Mouse (Mus musculus) heart, postnatal 14 days (tissue): ENCODE measurements around the gene Socs1. TPM values are rescaled to one million over a fixed set of nuclear protein-coding genes. Genes with fewer than 3 reads are reported as not detected.
"Not testable (repeated sequence)": the region's sequence is repeated elsewhere in the genome, so short reads cannot be mapped to it uniquely, and the experiment has no call there.

ENCODE experiments used
- DNase-seq, 2 experiments: peaks; one replicate each; pipeline ENCODE4 v3.0.0; 2021 to 2022
- intact Hi-C: fragments of 180-260 bp; cut with DNase I; formaldehyde crosslinking; loops from one replicate; pipeline ENCODE4 v1.15.1; 2025
- long read RNA-seq, 2 experiments: library from polyadenylated mRNA; stranded (forward); transcript quantifications; one replicate each; pipeline ENCODE4 v2.0.0; 2021
- total RNA-seq, 2 experiments: library from RNA; stranded (reverse); gene quantifications; 2 replicates each; pipeline ENCODE4 v1.2.3; 2021

Gene Socs1
- total RNA-seq, result 1 to 10 TPM in 1 of 2 experiments, under 1 TPM in 1; 0.84 to 1.9 TPM
- long read RNA-seq, experiment 1, partial matches to known transcripts, result 0 of 5 reads
- long read RNA-seq, experiment 1, other reads (novel, unspliced or antisense), result 2 of 5 reads
- long read RNA-seq, experiment 2, partial matches to known transcripts, result 0 of 5 reads
- long read RNA-seq, experiment 2, other reads (novel, unspliced or antisense), result 2 of 5 reads

GRCm38 (mm10) chr16:10785371-10786231 is at the start of gene Socs1:
Socs1 (minus strand) TSS chr16:10785536.
- intact Hi-C loops, result loop anchor here (1.0 to 5.0 kb wide), 5 partner anchors 62 to 215 kb away; no protein-coding TSS in a partner anchor
- DNase-seq, result peak; percentile 87 to 88

- no peak for DNase-seq
- intact Hi-C loops, result no loop called here
These were observed 49.2 kb upstream of the Socs1 start for GRCm38 (mm10) chr16:10834542-10834910.

- DNase-seq, result no peak
- intact Hi-C loops, result no loop called here
These were observed 43.1 kb upstream of the Socs1 start for GRCm38 (mm10) chr16:10828461-10828805.

GRCm38 (mm10) chr16:10827766-10828460 is 42.6 kb upstream of the Socs1 start:
- intact Hi-C loops, result no loop called here
- DNase-seq, result no peak

- intact Hi-C loops, result no loop called here
- DNase-seq, result no peak
These were observed 41.9 kb upstream of the Socs1 start for GRCm38 (mm10) chr16:10827269-10827668.

GRCm38 (mm10) chr16:10825840-10826239 is 40.5 kb upstream of the Socs1 start:
- intact Hi-C loops, result no loop called here
- DNase-seq, result no peak

- intact Hi-C loops, result no loop called here
These were observed 39.2 kb upstream of the Socs1 start for GRCm38 (mm10) chr16:10824536-10824935.

GRCm38 (mm10) chr16:10821387-10821786 is 36.1 kb upstream of the Socs1 start:
- DNase-seq, result no peak
- intact Hi-C loops, result no loop called here

More at GRCm38 (mm10) chr16:10824536-10824935, 39.2 kb upstream of the Socs1 start:
- no peak for DNase-seq

GRCm38 (mm10) chr16:10819966-10820365 is 34.6 kb upstream of the Socs1 start:
- peak in 1 of 2 experiments; percentile 42 for DNase-seq
- intact Hi-C loops, result no loop called here

- intact Hi-C loops, result no loop called here
- no peak for DNase-seq
These were observed 33.3 kb upstream of the Socs1 start for GRCm38 (mm10) chr16:10818579-10819135.

- no peak for DNase-seq
- intact Hi-C loops, result no loop called here
These were observed 29.5 kb upstream of the Socs1 start for GRCm38 (mm10) chr16:10814864-10815263.

- DNase-seq, result no peak
- intact Hi-C loops, result no loop called here
These were observed 28.4 kb upstream of the Socs1 start for GRCm38 (mm10) chr16:10813726-10814125.

GRCm38 (mm10) chr16:10812865-10813371 is 27.6 kb upstream of the Socs1 start, which contains the start of gene Gm11172:
Gm11172 (plus strand) TSS chr16:10812915.
- intact Hi-C loops, result no loop called here
- DNase-seq, result no peak

GRCm38 (mm10) chr16:10810376-10810775 is 25.0 kb upstream of the Socs1 start:
- DNase-seq, result no peak
- intact Hi-C loops, result no loop called here

GRCm38 (mm10) chr16:10805789-10806527 is 20.6 kb upstream of the Socs1 start, which contains the start of gene Prm1:
Prm1 (minus strand) TSS chr16:10805839.
- DNase-seq, result no peak
- intact Hi-C loops, result no loop called here

- intact Hi-C loops, DNase-seq: not testable (repeated sequence)
These were observed 17.1 kb upstream of the Socs1 start for GRCm38 (mm10) chr16:10802420-10802819.

- no peak for DNase-seq
- intact Hi-C loops, result no loop called here
These were observed 10.7 kb upstream of the Socs1 start, which contains the start of gene Prm2 for GRCm38 (mm10) chr16:10796034-10796433. Prm2 (minus strand) TSS chr16:10796134.

GRCm38 (mm10) chr16:10790702-10791101 is 5.4 kb upstream of the Socs1 start, which contains the start of gene Prm3:
Prm3 (minus strand) TSS chr16:10790914.
- no peak for DNase-seq
- intact Hi-C loops, result no loop called here

GRCm38 (mm10) chr16:10788866-10789265 is 3.5 kb upstream of the Socs1 start:
- intact Hi-C loops, result loop anchor here (5.0 kb wide), 2 partner anchors 58 to 78 kb away; no protein-coding TSS in a partner anchor
- no peak for DNase-seq

GRCm38 (mm10) chr16:10788271-10788670 is 2.9 kb upstream of the Socs1 start, which contains the start of gene Tnp2:
Tnp2 (minus strand) TSS chr16:10788660.
- intact Hi-C loops, result loop anchor here (5.0 kb wide), 2 partner anchors 59 to 79 kb away; no protein-coding TSS in a partner anchor
- no peak for DNase-seq
